Mouse (Mus musculus) mouse embryonic stem cell (cell line): Measurements from ENCODE around the gene Tmprss11a.

Experiments used
- in situ Hi-C, 2 experiments: fragments of 300-500 bp; cut with MboI; formaldehyde crosslinking; loops; 1 replicate in 1 of 2; 3 replicates in 1 of 2; pipeline ENCODE4 v1.14.3; 2019 to 2020; ENCODE audit warnings: low sequenced_read_pairs in 2 of 2, low pct_unique_long_range_greater_than_20kb in 1 of 2, mixed read lengths in 1 of 2; ENCODE audit not compliant: unreplicated experiment in 1 of 2

The Tmprss11a gene

GRCm38 (mm10) chr5:86468890-86469289 is at the start of gene Tmprss11a:
Tmprss11a (minus strand) TSS chr5:86468990.
- in situ Hi-C loops, result no loop called here

GRCm38 (mm10) chr5:86518500-86518899 is 49.7 kb upstream of the Tmprss11a start, which contains the start of gene Tmprss11g:
Tmprss11g (minus strand) TSS chr5:86518600.
- in situ Hi-C loops, result no loop called here

GRCm38 (mm10) chr5:86511538-86511937 is 42.7 kb upstream of the Tmprss11a start:
- in situ Hi-C loops, result no loop called here

- in situ Hi-C loops, result no loop called here
Measured at GRCm38 (mm10) chr5:86493453-86493852, 24.7 kb upstream of the Tmprss11a start.

- in situ Hi-C loops, result no loop called here
Measured at GRCm38 (mm10) chr5:86482562-86482961, 13.8 kb upstream of the Tmprss11a start.

GRCm38 (mm10) chr5:86482031-86482430 is 13.2 kb upstream of the Tmprss11a start:
- in situ Hi-C loops, result no loop called here

GRCm38 (mm10) chr5:86473859-86474258 is 5.1 kb upstream of the Tmprss11a start:
- in situ Hi-C loops, result no loop called here

- in situ Hi-C loops, result loop anchor here in 1 of 2 experiments (10.0 kb wide), 1 partner anchor 225 kb away; no protein-coding TSS in a partner anchor
Measured at GRCm38 (mm10) chr5:86439306-86439705, 29.5 kb downstream of the Tmprss11a start.

GRCm38 (mm10) chr5:86438548-86438947 is 30.2 kb downstream of the Tmprss11a start:
- in situ Hi-C loops, result loop anchor here in 1 of 2 experiments (10.0 kb wide), 1 partner anchor 226 kb away; no protein-coding TSS in a partner anchor

- in situ Hi-C loops, result loop anchor here in 1 of 2 experiments (10.0 kb wide), 1 partner anchor 232 kb away; no protein-coding TSS in a partner anchor
Measured at GRCm38 (mm10) chr5:86432697-86433096, 36.1 kb downstream of the Tmprss11a start.

GRCm38 (mm10) chr5:86431096-86431495 is 37.7 kb downstream of the Tmprss11a start:
- in situ Hi-C loops, result loop anchor here in 1 of 2 experiments (10.0 kb wide), 1 partner anchor 234 kb away; no protein-coding TSS in a partner anchor

GRCm38 (mm10) chr5:86421323-86422028 is 47.3 kb downstream of the Tmprss11a start:
- in situ Hi-C loops, result loop anchor here (10.0 to 25.0 kb wide), 2 partner anchors 227 to 391 kb away; partner anchors contain the start of genes Gnrhr (in 2 of the 2) and Ythdc1 (in 1 of the 2)

GRCm38 (mm10) chr5:86419494-86419893 is 49.3 kb downstream of the Tmprss11a start:
- in situ Hi-C loops, result loop anchor here (10.0 to 25.0 kb wide), 2 partner anchors 65 to 393 kb away; partner anchors contain the start of gene Ythdc1 (in 1 of the 2)

GRCm38 (mm10) chr5:86414280-86414679 is 54.5 kb downstream of the Tmprss11a start:
- in situ Hi-C loops, result loop anchor here (10.0 to 25.0 kb wide), 2 partner anchors 59 to 398 kb away; partner anchors contain the start of gene Ythdc1 (in 1 of the 2)

GRCm38 (mm10) chr5:86410815-86411214 is 58.0 kb downstream of the Tmprss11a start:
- in situ Hi-C loops, result loop anchor here (10.0 to 25.0 kb wide), 2 partner anchors 56 to 401 kb away; partner anchors contain the start of gene Ythdc1 (in 1 of the 2)

GRCm38 (mm10) chr5:86407941-86408340 is 60.8 kb downstream of the Tmprss11a start:
- in situ Hi-C loops, result loop anchor here in 1 of 2 experiments (25.0 kb wide), 1 partner anchor 404 kb away; the partner anchor contains the start of gene Ythdc1

- in situ Hi-C loops, result loop anchor here in 1 of 2 experiments (25.0 kb wide), 1 partner anchor 405 kb away; the partner anchor contains the start of gene Ythdc1
Measured at GRCm38 (mm10) chr5:86407191-86407590, 61.6 kb downstream of the Tmprss11a start.

GRCm38 (mm10) chr5:86373320-86373719 is 95.5 kb downstream of the Tmprss11a start, which contains the start of gene Tmprss11d:
Tmprss11d (minus strand) TSS chr5:86373420.
- in situ Hi-C loops, result no loop called here
